Mouse (Mus musculus) midbrain, embryonic 13.5 days (tissue): ENCODE data around the gene Nudcd2. TPM values are rescaled to one million over a fixed set of nuclear protein-coding genes. Genes with fewer than 3 reads are reported as not detected.

Experiments used
- ATAC-seq: fragments of 200-750 bp; cut with Nextera tagmentation; 2 replicates; pipeline ENCODE4 v1.8.0; 2017; ENCODE audit warnings: mild to moderate bottlenecking, moderate TSS enrichment, moderate library complexity
- H3K27ac ChIP-seq: fragments of 300-500 bp; sonication (generic); 2 replicates; pipeline ENCODE4 v1.5.1; 2015; ENCODE audit warnings: inconsistent platforms, mild to moderate bottlenecking, moderate library complexity
- H3K27me3 ChIP-seq: fragments of 300-500 bp; sonication (generic); 2 replicates; pipeline ENCODE4 v1.6.1; 2015; ENCODE audit warnings: mild to moderate bottlenecking, inconsistent platforms
- H3K36me3 ChIP-seq: fragments of 300-500 bp; sonication (generic); 2 replicates; pipeline ENCODE4 v1.6.1; 2015; ENCODE audit warnings: mild to moderate bottlenecking, inconsistent platforms
- H3K4me1 ChIP-seq: fragments of 300-500 bp; sonication (generic); replicated peaks from 2 replicates; pipeline ENCODE4 v1.6.1; 2015; ENCODE audit warnings: inconsistent platforms
- H3K4me2 ChIP-seq: fragments of 300-500 bp; sonication (generic); replicated peaks from 2 replicates; pipeline ENCODE4 v1.6.1; 2015; ENCODE audit warnings: moderate library complexity, mild to moderate bottlenecking, inconsistent platforms
- H3K4me3 ChIP-seq: fragments of 300-500 bp; sonication (generic); replicated peaks from 2 replicates; pipeline ENCODE4 v1.5.1; 2015; ENCODE audit warnings: mild to moderate bottlenecking, inconsistent platforms
- H3K9ac ChIP-seq: fragments of 300-500 bp; sonication (generic); replicated peaks from 2 replicates; pipeline ENCODE4 v1.6.1; 2015; ENCODE audit warnings: mild to moderate bottlenecking, inconsistent platforms
- H3K9me3 ChIP-seq: fragments of 300-500 bp; sonication (generic); 2 replicates; pipeline ENCODE4 v1.6.1; 2016; ENCODE audit warnings: mild to moderate bottlenecking, inconsistent platforms
- WGBS: fragments of 180-500 bp; shearing (Covaris S2); methylation state at CpG from one replicate; pipeline ENCODE4 v1.1.7; 2015; 5-methylcytosine and 5-hydroxymethylcytosine counted together
- polyA plus RNA-seq: library from polyadenylated mRNA; unstranded; fragments of >200 nt; fragmentation: Nextera tagmentation; extraction: Ambion mirVana; gene quantifications from 2 replicates; pipeline ENCODE4 v1.2.1, GENCODE M21; 2015

The Nudcd2 gene
- polyA plus RNA-seq, 1 experiment from 2014 or later = 90.0 TPM

DNA sequence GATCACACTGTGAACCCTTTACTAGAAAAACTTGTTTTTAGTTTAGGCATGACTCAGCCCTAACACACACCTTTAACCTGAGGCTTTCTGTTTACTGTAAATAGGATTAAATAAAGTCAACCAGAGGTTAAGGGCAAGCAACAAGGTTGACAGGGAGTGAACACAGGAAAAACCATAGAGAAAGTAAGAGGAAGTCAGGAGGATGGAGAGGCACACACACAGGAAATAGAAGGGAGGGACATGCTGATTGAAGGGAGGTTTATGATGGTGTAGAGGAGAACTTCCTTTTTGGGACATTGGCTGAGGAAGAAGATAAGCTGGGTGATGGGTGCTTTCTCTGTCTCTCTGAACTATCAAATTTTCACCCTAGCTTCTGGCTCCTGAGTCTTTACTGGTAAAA is 15.1 kb upstream of the Nudcd2 start:
- no peak for ATAC-seq
- no peak overlapping the region for H3K27ac ChIP-seq

GRCm38 (mm10) chr11:40732997-40733338 is 499 bp upstream of the Nudcd2 start:
- H3K9ac ChIP-seq = peak overlapping the region; percentile 55; the same call in 1 of the 2 replicates
- H3K27ac ChIP-seq = no peak overlapping the region
- peaks cover 15% of the 10 kb centered on the region for H3K36me3 ChIP-seq
- peak overlapping the region; percentile 75 for H3K4me2 ChIP-seq
- H3K27me3 ChIP-seq = no peaks in the 10 kb centered on the region
- no peak for ATAC-seq
- peaks cover 35% of the 10 kb centered on the region for H3K4me1 ChIP-seq
- H3K9me3 ChIP-seq = no peaks in the 10 kb centered on the region
- WGBS = 1% methylated on average over 14 of the region's 14 CpGs
- peak overlapping the region; percentile 92 for H3K4me3 ChIP-seq

More for the DNA sequence above, 15.1 kb upstream of the Nudcd2 start:
- H3K4me3 ChIP-seq = no peak overlapping the region
- no peak overlapping the region for H3K9ac ChIP-seq
- H3K4me2 ChIP-seq = no peak overlapping the region
- H3K36me3 ChIP-seq = peaks cover 47% of the 10 kb centered on the region
- H3K27me3 ChIP-seq = no peaks in the 10 kb centered on the region
- H3K4me1 ChIP-seq = no peaks in the 10 kb centered on the region
- no peaks in the 10 kb centered on the region for H3K9me3 ChIP-seq

DNA sequence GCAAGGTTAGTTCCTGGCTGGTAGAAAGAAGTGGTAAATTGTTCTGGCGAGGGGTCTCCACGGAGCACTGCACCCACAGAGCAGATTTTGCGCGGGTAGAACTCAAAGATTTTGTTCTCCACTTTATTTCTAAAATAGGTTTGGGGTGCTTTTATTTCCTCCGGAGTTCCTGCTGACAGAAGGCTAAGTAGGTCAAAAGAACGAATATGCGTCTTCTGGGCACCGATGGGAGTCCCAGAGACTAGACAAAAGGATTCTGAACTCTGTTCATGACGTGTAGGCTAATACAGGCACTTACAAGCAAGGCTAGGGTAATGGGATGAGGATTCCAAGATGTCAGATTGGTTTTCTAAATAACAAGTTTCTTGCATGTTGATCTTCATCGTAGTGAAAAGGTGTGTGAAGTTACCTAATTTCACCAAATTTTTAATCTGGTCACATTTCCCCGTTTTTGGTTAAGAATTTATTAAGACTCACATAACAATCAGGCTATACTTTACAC is 835 bp downstream of the Nudcd2 start:
- Histone ChIP-seq H3K4me2 (peak overlapping the region; percentile 73), H3K4me1 (peaks cover 35% of the 10 kb centered on the region), H3K4me3 (peak overlapping the region; percentile 92), H3K27me3 (no peaks in the 10 kb centered on the region), H3K9me3 (no peaks in the 10 kb centered on the region), H3K27ac (peak overlapping the region; percentile 78), H3K36me3 (peaks cover 25% of the 10 kb centered on the region), H3K9ac (peak overlapping the region; percentile 91)
- WGBS = 3% methylated on average over 11 of the region's 11 CpGs
- ATAC-seq = no peak

DNA sequence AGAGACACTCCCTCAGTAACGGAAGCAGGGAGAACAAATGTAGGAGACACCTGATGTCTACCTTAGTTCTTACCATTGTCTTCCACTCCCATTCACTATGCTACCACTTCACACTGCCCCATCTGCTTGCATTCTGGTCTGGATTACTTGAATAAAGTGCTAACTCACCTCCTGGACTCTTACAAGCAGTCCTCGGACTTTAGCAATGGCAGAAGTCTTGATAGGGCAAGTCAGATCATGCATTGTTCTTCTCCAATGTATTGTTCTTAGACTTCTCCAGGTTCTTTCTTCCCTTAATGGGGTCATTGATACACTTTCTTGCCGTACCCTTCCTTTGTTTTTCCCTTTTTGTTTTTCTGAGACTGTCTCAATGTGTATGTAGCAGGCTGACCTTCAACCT is 3.9 kb downstream of the Nudcd2 start:
- H3K27ac ChIP-seq = no peak overlapping the region
- H3K4me1 ChIP-seq = peaks cover 24% of the 10 kb centered on the region
- no peaks in the 10 kb centered on the region for H3K27me3 ChIP-seq
- peaks cover 46% of the 10 kb centered on the region for H3K36me3 ChIP-seq
- H3K9ac ChIP-seq = no peak overlapping the region
- WGBS = 92% methylated on average over 3 of the region's 3 CpGs
- no peak for ATAC-seq
- no peaks in the 10 kb centered on the region for H3K9me3 ChIP-seq
- H3K4me3 ChIP-seq = no peak overlapping the region
- no peak overlapping the region for H3K4me2 ChIP-seq

DNA sequence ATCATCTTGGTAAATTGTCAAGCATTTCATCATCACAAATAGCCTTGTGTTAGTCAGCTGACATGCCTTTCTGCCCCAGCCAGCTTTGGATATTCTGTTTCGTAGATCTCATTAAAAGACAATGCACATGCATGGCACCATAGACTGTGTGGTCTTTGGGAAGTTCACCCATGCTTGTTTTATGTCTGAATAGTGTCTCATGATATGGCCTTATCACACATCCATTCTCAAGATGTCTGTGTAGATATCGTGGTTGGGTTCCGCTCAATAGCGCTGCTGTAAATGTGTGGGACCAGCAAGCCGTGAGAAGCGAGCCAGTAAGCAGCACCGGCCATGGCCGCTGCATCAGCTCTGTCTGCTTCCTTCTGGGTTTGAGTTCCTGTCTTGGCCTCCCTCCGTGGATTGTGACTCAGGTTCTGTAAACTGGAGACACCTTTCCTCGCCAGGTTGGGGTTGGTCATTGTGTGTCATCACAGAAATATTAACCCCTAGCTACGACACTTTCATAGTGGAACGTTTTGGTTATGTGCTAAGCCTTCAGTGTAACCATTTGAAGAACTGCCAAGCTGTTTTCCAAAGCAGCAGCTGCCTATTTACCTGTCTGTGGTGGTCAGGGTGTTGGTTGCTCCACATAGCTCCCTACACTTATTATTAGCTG is 8.3 kb downstream of the Nudcd2 start:
- no peak for ATAC-seq
- Histone ChIP-seq H3K4me1 (no peaks in the 10 kb centered on the region), H3K9ac (no peak overlapping the region), H3K4me2 (no peak overlapping the region), H3K27me3 (no peaks in the 10 kb centered on the region), H3K4me3 (no peak overlapping the region), H3K9me3 (no peaks in the 10 kb centered on the region), H3K27ac (no peak overlapping the region), H3K36me3 (peaks cover 42% of the 10 kb centered on the region)
- 92% methylated on average over 12 of the region's 12 CpGs for WGBS

DNA sequence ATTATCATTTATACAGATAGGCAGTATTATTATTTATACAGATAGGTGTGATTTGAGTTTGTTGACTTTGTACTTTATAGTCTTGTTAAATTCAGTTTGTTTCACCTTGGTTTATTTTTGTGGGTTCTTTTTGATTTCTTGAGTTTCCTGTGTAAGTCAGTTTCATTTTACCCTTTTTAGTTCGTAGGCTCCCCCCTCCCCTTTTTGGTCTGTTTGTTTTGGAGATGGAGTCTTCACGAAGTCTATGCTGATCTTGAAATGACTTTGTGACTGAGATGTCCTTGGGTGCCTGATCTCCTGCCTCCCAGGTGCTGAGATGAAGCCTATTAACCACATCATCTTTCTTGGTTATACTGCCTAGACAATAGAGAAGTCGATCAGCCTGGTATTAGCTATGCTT is 10.9 kb downstream of the Nudcd2 start:
- Histone ChIP-seq H3K27ac (no peak overlapping the region), H3K4me2 (no peak overlapping the region), H3K4me3 (no peak overlapping the region), H3K36me3 (peaks cover 21% of the 10 kb centered on the region), H3K27me3 (no peaks in the 10 kb centered on the region), H3K9ac (no peak overlapping the region), H3K4me1 (no peaks in the 10 kb centered on the region), H3K9me3 (no peaks in the 10 kb centered on the region)
- 93% methylated on average over 3 of the region's 3 CpGs for WGBS
- no peak for ATAC-seq

DNA sequence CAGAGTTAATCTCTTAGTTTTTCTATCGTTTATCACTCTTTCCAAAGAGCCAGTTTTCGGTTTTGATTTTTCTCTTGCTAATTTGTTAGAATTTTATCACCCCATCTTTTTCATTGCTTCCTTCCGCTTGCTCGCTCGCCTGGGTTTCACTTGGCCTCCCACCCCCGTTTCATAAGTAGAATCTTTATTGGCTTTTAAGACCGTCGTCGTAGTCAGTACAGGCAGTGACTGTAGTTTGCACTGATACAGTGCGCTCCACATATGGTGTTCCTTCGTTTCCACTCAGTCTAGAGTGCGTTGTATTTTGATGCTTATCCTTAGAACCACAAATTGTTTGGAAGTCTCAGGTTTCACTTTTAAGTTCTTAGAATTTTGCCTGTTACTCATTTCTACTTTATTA is 12.9 kb downstream of the Nudcd2 start:
- Histone ChIP-seq H3K27ac (no peak overlapping the region), H3K9ac (no peak overlapping the region), H3K4me2 (no peak overlapping the region), H3K27me3 (no peaks in the 10 kb centered on the region), H3K4me3 (no peak overlapping the region), H3K4me1 (no peaks in the 10 kb centered on the region), H3K9me3 (no peaks in the 10 kb centered on the region), H3K36me3 (peaks cover 7% of the 10 kb centered on the region)
- ATAC-seq = no peak
- WGBS = 92% methylated on average over 12 of the region's 12 CpGs

- H3K27me3 ChIP-seq = no peaks in the 10 kb centered on the region
- H3K9ac ChIP-seq = no peak overlapping the region
- H3K36me3 ChIP-seq = no peaks in the 10 kb centered on the region
- H3K4me3 ChIP-seq = no peak overlapping the region
- H3K27ac ChIP-seq = no peak overlapping the region
- no peak overlapping the region for H3K4me2 ChIP-seq
- no peaks in the 10 kb centered on the region for H3K9me3 ChIP-seq
- H3K4me1 ChIP-seq = no peaks in the 10 kb centered on the region
- WGBS = 80% methylated on average over 2 of the region's 2 CpGs
- no peak for ATAC-seq
Observed at GRCm38 (mm10) chr11:40747716-40748115, 14.2 kb downstream of the Nudcd2 start.

DNA sequence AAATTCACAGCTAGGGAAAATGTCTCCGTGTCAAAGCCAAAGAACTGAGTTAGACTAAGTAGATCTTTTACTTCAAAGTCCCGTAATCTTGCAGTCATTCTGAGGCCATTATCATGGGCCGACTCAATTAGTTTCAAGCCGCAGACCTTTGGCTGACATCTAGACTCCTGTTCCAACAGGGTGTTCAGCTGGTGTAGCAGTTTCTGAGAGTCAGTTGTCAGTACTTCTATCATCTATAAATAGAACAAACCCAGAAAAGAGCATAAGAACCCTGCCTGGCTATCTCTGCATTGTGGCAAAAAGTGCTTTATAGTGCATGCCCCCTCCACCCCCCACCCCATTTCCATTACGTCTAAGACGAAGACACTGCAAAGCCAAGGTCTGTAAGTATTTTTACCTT is 20.4 kb downstream of the Nudcd2 start:
- H3K4me2 ChIP-seq = peak overlapping the region; percentile 82
- H3K9me3 ChIP-seq = no peaks in the 10 kb centered on the region
- no peak overlapping the region for H3K9ac ChIP-seq
- H3K4me3 ChIP-seq = no peak overlapping the region
- H3K27me3 ChIP-seq = no peaks in the 10 kb centered on the region
- no peak for ATAC-seq
- peaks cover 9% of the 10 kb centered on the region for H3K4me1 ChIP-seq
- H3K27ac ChIP-seq = no peak overlapping the region
- H3K36me3 ChIP-seq = no peaks in the 10 kb centered on the region
- WGBS = 76% methylated on average over 6 of the region's 6 CpGs

- WGBS = 3% methylated on average over 19 of the region's 19 CpGs
- Histone ChIP-seq H3K4me2 (peak overlapping the region; percentile 82), H3K9me3 (no peaks in the 10 kb centered on the region), H3K4me3 (peak overlapping the region; percentile 80), H3K27ac (0 out of 2 replicates have a peak overlapping the region, but pooled peaks have one; percentile 47), H3K36me3 (no peaks in the 10 kb centered on the region), H3K27me3 (no peaks in the 10 kb centered on the region), H3K4me1 (peaks cover 9% of the 10 kb centered on the region), H3K9ac (peak overlapping the region; percentile 86)
- ATAC-seq = peak; percentile 38; the same call in 1 of the 2 replicates
Observed at GRCm38 (mm10) chr11:40754664-40755107, 21.2 kb downstream of the Nudcd2 start.

DNA sequence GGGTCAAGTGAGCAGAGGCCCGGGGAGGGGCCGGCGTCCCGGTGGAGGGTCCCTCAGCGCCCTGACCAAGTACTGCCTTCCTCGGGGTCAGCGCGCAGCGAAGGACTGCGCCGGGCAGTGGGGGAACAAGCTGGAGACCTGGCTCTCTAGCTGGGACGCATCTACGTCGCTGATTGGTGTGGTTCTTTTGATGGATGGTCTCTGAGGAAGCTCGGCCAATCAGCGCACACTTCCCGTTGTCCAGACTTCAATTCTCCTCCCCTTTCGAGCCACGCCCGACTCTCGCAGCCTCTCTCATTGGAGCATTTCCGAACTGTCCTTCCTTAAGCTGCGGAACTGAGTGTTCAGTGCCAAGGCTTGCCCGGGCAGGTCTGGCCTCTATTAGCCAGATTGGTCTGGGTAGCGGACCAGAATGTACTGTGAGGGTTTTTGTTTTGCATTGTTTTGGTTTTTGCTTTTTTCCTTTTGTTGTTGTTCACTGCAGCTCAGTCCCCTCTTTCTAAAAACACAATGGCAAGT is 21.7 kb downstream of the Nudcd2 start, which contains the start of gene Ccng1:
TSS of gene Ccng1 (minus strand) at position 203 of the 519 bp plus-strand sequence.
- H3K4me1 ChIP-seq = peaks cover 9% of the 10 kb centered on the region
- peak within 1 kb of the TSS; percentile 86 for H3K9ac ChIP-seq
- H3K27ac ChIP-seq = peak within 1 kb of the TSS; percentile 47; the same call in 1 of the 2 replicates
- ATAC-seq = peak; percentile 99
- no peaks in the 10 kb centered on the region for H3K27me3 ChIP-seq
- H3K9me3 ChIP-seq = no peaks in the 10 kb centered on the region
- under 1% methylated on average over 25 of the region's 25 CpGs for WGBS
- no peaks in the 10 kb centered on the region for H3K36me3 ChIP-seq
- peak within 1 kb of the TSS; percentile 80 for H3K4me3 ChIP-seq
- peak within 1 kb of the TSS; percentile 82 for H3K4me2 ChIP-seq

DNA sequence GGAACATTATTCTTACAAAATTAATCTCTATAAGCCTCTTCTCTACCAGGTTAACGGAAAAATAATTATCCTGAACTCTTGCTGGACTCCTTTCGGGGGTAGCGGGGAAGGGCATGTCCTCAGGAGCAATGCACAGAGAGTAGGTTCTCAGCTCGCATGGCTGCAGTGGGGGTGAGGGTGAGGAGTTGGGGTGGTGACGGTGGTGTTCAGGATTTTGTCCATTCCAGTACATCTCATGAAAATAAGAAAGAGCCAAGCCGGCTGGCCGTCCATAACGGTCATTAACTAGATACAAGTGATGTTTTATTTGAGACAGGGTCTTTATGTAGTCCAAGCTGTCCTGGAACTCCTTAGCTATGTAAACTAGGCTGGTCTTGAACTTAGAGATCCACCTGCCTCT is 22.5 kb downstream of the Nudcd2 start:
- Histone ChIP-seq H3K9me3 (no peaks in the 10 kb centered on the region), H3K4me1 (peaks cover 9% of the 10 kb centered on the region), H3K9ac (no peak overlapping the region), H3K36me3 (no peaks in the 10 kb centered on the region), H3K27me3 (no peaks in the 10 kb centered on the region), H3K27ac (no peak overlapping the region), H3K4me3 (no peak overlapping the region), H3K4me2 (no peak overlapping the region)
- no peak for ATAC-seq
- 84% methylated on average over 8 of the region's 8 CpGs for WGBS
